Mouse (Mus musculus) ES-E14 (cell line): ENCODE results near the gene Tbxa2r. TPM values are rescaled to one million over a fixed set of nuclear protein-coding genes. Genes with fewer than 3 reads are reported as not detected.

ENCODE experiments used
- DNase-seq: peaks from one replicate; pipeline ENCODE4 v3.0.0-alpha.2; 2013; ENCODE audit warnings: low read depth, low spot score
- H3K27ac ChIP-seq: 2 replicates; pipeline ENCODE4 v1.5.1; 2012; ENCODE audit warnings: low read depth, mild to moderate bottlenecking, low read length, moderate library complexity, mixed read lengths; ENCODE audit not compliant: poor library complexity, insufficient read depth, severe bottlenecking
- H3K36me3 ChIP-seq: 2 replicates; pipeline ENCODE4 v1.6.1; 2012; ENCODE audit warnings: mild to moderate bottlenecking, low read length, moderate library complexity, mixed read lengths; ENCODE audit not compliant: control insufficient read depth, poor library complexity, insufficient read depth, severe bottlenecking
- H3K4me1 ChIP-seq, 2 experiments: fragments of 150-350 bp in 1 of 2; sonication (generic) in 1 of 2; 2 replicates each; pipeline ENCODE4 v1.6.1; 2012; ENCODE audit warnings: low read length in 2 of 2, mild to moderate bottlenecking in 1 of 2, mixed read lengths in 1 of 2; ENCODE audit not compliant: control insufficient read depth in 2 of 2, insufficient read depth in 2 of 2, poor library complexity in 1 of 2
- H3K4me3 ChIP-seq, 2 experiments: fragments of 150-350 bp in 1 of 2; sonication (generic) in 1 of 2; 2 replicates each; pipeline ENCODE4 v1.5.1; 2012; ENCODE audit warnings: low read length in 2 of 2, low read depth in 1 of 2, mild to moderate bottlenecking in 1 of 2, mixed read lengths in 1 of 2; ENCODE audit not compliant: insufficient read depth in 1 of 2, poor library complexity in 1 of 2, severe bottlenecking in 1 of 2
- H3K9ac ChIP-seq: 2 replicates; pipeline ENCODE4 v1.6.1; 2012; ENCODE audit warnings: low read depth, mild to moderate bottlenecking, low read length, mixed read lengths; ENCODE audit not compliant: poor library complexity, insufficient read depth, severe bottlenecking
- H3K9me3 ChIP-seq: fragments of 150-350 bp; sonication (generic); 2 replicates; pipeline ENCODE4 v1.6.1; 2012; ENCODE audit warnings: low read depth, mild to moderate bottlenecking, low read length; ENCODE audit not compliant: control insufficient read depth, insufficient read depth
- CHD2 ChIP-seq: IDR thresholded peaks from 2 replicates; pipeline ENCODE4 v1.6.1; 2014; ENCODE audit warnings: mild to moderate bottlenecking, low read depth, low read length, inconsistent platforms
- HCFC1 ChIP-seq: IDR thresholded peaks from 2 replicates; pipeline ENCODE4 v1.6.1; 2012; ENCODE audit warnings: low read length, inconsistent platforms, borderline replicate concordance; ENCODE audit not compliant: insufficient read depth
- MAFK ChIP-seq: IDR thresholded peaks from 2 replicates; pipeline ENCODE4 v1.6.1; 2014; ENCODE audit warnings: mild to moderate bottlenecking, low read depth, low read length, inconsistent platforms; ENCODE audit not compliant: insufficient read depth
- ZC3H11A ChIP-seq: IDR thresholded peaks from 2 replicates; pipeline ENCODE4 v1.6.1; 2012; ENCODE audit warnings: low read depth, mild to moderate bottlenecking, inconsistent platforms, low read length, borderline replicate concordance
- ZNF384 ChIP-seq: IDR thresholded peaks from 2 replicates; pipeline ENCODE4 v1.6.1; 2012; ENCODE audit warnings: low read depth, low read length, inconsistent platforms
- in situ Hi-C, 2 experiments: fragments of 600-800 bp; cut with MboI; formaldehyde crosslinking; loops; one replicate each; pipeline ENCODE4 v1.15.1; 2025; ENCODE audit warnings: low sequenced_read_pairs in 2 of 2, inconsistent platforms in 1 of 2; ENCODE audit not compliant: unreplicated experiment in 2 of 2
- total RNA-seq: library from RNA; depleted of rRNA; stranded (reverse); fragments of 300-350 nt; gene quantifications from 2 replicates; pipeline ENCODE4 v1.2.3, GENCODE M21; 2012

Gene Tbxa2r
- total RNA-seq, 1 experiment = 2.3 TPM

DNA sequence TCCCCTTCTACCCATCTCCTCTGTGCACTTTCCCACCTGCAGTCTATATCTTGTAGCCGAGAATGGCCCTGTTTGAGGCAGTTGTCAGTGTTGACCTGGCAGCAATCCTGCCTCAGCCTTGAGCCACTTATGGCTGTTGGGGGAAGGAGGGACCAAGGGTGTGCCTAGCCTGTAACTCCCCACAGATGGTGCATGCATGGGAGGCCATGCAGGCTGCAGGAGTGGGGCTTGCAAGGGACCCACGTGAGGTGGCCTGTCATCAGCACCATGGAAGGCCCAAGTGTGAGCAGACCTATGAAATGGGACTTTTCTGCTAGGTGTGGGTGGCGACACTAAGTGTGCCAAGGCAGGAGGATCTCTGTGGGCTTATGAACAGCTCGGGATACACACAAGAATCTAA is 36.5 kb downstream of the Tbxa2r start:
- DNase-seq = no peak
- Histone ChIP-seq H3K27ac (no peak overlapping the region), H3K36me3 (peaks cover 65% of the 10 kb centered on the region), H3K4me1 (peaks cover 3 to 45% of the 10 kb centered on the region in 2 experiments; a peak in 3 of 4 replicates), H3K9me3 (no peaks in the 10 kb centered on the region), H3K4me3 (no peak overlapping the region), H3K9ac (no peak overlapping the region)
- TF ChIP-seq ZC3H11A (no peak), CHD2 (no peak), HCFC1 (no peak), MAFK (no peak), ZNF384 (no peak)
- in situ Hi-C loops = no loop called here

DNA sequence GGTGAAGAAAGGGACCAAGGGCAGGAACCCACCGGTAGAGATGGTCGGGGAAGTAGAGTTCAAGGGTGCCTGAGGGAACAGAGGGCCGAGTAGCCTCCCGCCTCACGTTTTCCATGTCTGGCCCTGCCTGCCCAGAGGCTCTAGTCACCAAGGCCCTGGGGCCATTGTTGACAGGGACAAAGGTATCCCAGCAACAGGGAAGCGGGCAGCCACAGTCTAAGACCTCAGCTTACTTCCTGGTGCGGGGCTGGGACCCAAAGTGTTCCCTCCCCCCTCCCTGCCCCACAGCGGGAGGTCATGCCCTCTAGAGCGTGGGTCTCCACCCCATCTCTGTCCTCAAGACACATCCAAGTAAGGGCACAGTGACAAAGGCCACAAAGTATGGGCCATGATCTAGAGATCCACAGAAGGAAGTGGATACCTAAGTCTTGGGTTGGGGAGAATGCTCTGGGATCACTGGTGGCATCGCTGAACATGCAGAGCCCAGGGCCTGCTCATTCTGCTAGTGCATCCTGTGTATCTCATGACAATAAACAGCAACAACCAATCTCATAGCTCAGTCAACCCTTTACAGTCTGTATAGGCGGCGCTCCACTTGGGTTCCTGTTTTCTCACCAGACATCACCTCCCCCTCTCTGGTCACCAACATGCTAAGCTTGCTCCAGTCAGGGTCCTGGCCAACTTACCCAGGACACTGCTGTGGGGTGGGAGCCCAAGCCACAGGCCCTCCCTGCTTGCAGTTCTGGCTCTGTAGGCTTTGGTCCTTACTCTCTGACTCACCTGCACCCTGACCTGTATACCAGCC is 37.3 kb downstream of the Tbxa2r start, which contains the start of gene 4930404N11Rik:
4930404N11Rik (minus strand) TSS at position 145 of the 805 bp plus-strand sequence.
- Histone ChIP-seq H3K9me3 (no peaks in the 10 kb centered on the region), H3K27ac (no peak within 1 kb of the TSS; the same call in 1 of the 2 replicates), H3K36me3 (peaks cover 71% of the 10 kb centered on the region), H3K9ac (peak within 1 kb of the TSS; percentile 5; the same call in 1 of the 2 replicates), H3K4me3 (peak within 1 kb of the TSS in 1 of 2 experiments; percentile 10; a peak in 1 of 4 replicates), H3K4me1 (peaks cover 0 to 41% of the 10 kb centered on the region in 2 experiments; a peak in 3 of 4 replicates)
- in situ Hi-C loops = no loop called here
- TF ChIP-seq ZNF384 (no peak), ZC3H11A (no peak), CHD2 (no peak), MAFK (no peak), HCFC1 (no peak)
- no peak for DNase-seq

DNA sequence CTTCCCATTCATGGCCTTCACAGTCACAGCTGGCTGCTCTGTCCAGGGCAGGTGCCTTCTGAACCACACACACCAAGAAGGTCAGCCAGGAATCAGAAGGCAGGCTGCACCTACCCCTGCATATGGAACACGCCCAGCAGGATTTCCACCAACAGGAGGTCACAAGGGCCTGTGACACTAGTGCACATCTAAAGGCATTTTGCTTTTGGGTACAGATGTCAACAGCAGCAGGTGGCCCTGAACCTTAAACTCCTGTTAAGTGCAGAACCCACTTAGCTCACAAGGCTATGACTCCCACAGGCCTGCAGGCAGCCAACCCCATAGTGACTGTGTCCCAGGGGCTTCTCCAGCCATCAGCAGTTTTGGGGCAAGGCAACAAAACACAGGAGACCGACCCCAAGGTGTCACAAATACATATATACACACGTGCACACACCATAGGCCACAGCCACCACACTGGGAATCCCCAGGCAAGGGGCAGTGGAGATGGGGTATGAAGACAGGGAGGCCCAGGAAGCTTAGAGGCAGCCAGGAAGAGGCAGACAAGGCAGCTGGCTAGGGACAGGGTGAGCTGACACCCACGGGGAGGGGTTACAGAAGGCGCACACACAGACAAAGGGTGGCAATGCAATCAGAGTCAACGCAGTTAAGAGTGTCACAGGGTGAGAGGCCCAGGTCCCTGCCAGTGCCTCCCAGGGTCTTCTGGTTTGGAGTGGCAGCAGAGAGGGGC is 38.1 kb downstream of the Tbxa2r start:
- H3K4me3 ChIP-seq = no peak overlapping the region
- H3K4me1 ChIP-seq = peaks cover 0 to 40% of the 10 kb centered on the region in 2 experiments; a peak in 3 of 4 replicates
- no peak overlapping the region for H3K9ac ChIP-seq
- no peak for DNase-seq
- in situ Hi-C loops = no loop called here
- peaks cover 71% of the 10 kb centered on the region for H3K36me3 ChIP-seq
- TF ChIP-seq ZC3H11A (no peak), HCFC1 (no peak), MAFK (no peak), ZNF384 (no peak), CHD2 (no peak)
- no peaks in the 10 kb centered on the region for H3K9me3 ChIP-seq
- no peak overlapping the region for H3K27ac ChIP-seq

DNA sequence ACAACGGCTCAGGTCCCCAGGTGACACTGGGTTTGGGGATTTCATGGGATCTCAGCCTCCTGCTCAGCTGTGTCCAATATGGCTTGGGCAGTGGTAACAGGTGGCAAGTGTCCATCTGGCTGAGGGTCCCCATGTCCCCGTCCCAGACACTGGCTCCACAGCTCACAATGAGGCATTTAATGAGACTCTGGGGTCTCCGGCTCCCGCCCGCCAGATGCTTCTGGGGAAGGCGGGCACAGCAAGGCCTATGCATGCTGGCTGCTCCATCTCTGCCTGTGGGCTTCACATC is 38.6 kb downstream of the Tbxa2r start:
- peaks cover 0 to 37% of the 10 kb centered on the region in 2 experiments; a peak in 3 of 4 replicates for H3K4me1 ChIP-seq
- H3K4me3 ChIP-seq = no peak overlapping the region
- H3K9me3 ChIP-seq = no peaks in the 10 kb centered on the region
- H3K36me3 ChIP-seq = peaks cover 68% of the 10 kb centered on the region
- TF ChIP-seq ZC3H11A (no peak), MAFK (no peak), CHD2 (no peak), ZNF384 (no peak), HCFC1 (no peak)
- in situ Hi-C loops = no loop called here
- no peak for DNase-seq
- H3K27ac ChIP-seq = no peak overlapping the region
- no peak overlapping the region for H3K9ac ChIP-seq
